Mouse (Mus musculus) E14TG2a.4 (cell line): Measurements from ENCODE around the gene Hps6.
A peak's percentile ranks its signal among the peaks of the same experiment; 100 is the strongest.

Experiments used
- H3K27me3 ChIP-seq: 2 replicates; pipeline ENCODE4 v1.6.1; 2014; ENCODE audit warnings: low read length, control low read depth; ENCODE audit not compliant: insufficient read depth
- H3K36me3 ChIP-seq: 2 replicates; pipeline ENCODE4 v1.6.1; 2014; ENCODE audit warnings: low read length, control low read depth; ENCODE audit not compliant: insufficient read depth
- H3K4me1 ChIP-seq: replicated peaks from 2 replicates; pipeline ENCODE4 v1.6.1; 2014; ENCODE audit warnings: low read depth, low read length, control low read depth
- H3K4me3 ChIP-seq: replicated peaks from 2 replicates; pipeline ENCODE4 v1.5.1; 2014; ENCODE audit warnings: mild to moderate bottlenecking, low read length
- H3K9me3 ChIP-seq: 2 replicates; pipeline ENCODE4 v1.6.1; 2014; ENCODE audit warnings: low read length, control low read depth
- CTCF ChIP-seq: conservative IDR thresholded peaks from 2 replicates; pipeline ENCODE4 v1.5.1; 2014; ENCODE audit warnings: low read length
- NANOG ChIP-seq: IDR thresholded peaks from 2 replicates; pipeline ENCODE4 v1.6.1; 2014; ENCODE audit warnings: borderline replicate concordance, low read length, mixed read lengths
- POU5F1 ChIP-seq: IDR thresholded peaks from 2 replicates; pipeline ENCODE4 v1.6.1; 2014; ENCODE audit warnings: low read length, borderline replicate concordance

Hps6 gene

DNA sequence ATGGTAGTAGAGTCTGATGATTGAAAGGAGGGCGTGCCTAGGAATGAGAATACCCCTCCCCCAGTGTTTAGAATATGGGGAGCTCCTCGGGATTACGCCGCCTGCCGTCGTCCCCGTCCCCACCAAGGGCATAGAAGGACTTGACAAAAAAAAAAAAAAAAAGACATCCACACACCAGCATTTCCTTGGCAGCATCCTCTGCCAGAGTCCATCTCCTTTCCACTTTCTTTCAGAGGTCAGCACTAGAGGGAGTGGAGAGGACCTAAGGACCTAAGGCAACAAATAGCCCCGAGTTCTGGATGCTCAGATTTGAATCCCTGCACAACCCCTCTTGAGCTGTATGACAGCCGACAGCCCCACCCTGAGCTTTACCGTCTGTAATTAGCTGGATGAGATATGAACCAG, 43.3 kb downstream of the Hps6 start:
- Histone ChIP-seq H3K9me3 (no peaks in the 10 kb centered on the region), H3K4me1 (peaks cover 66% of the 10 kb centered on the region), H3K4me3 (peak overlapping the region; percentile 91), H3K36me3 (peaks cover 2% of the 10 kb centered on the region), H3K27me3 (no peaks in the 10 kb centered on the region)
- TF ChIP-seq POU5F1 (no peak), CTCF (0 out of 2 replicates have a peak, but pooled peaks have one; percentile 8)

DNA sequence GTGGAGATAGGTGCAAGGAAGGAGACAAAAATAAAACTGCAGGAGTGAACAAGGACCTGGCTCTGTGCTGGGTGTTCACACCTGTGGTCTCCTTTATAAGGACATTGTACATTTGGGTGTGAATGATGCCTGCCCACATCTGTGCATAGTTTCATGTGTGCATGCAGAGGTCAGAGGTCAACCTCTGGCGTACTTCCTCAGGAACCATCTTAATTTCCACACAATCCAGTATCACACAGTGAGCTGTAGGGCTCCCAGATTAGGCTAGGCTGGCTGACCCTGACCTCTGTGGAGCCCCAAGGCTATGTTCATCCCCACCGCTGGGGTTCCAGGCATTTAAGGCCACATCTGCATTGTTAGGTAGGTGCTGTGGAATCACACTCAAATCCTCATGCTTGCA, 44.1 kb downstream of the Hps6 start:
- H3K36me3 ChIP-seq, result no peaks in the 10 kb centered on the region
- TF ChIP-seq NANOG (no peak), CTCF (no peak), POU5F1 (no peak)
- H3K4me1 ChIP-seq, result peaks cover 60% of the 10 kb centered on the region
- peak overlapping the region; percentile 91 for H3K4me3 ChIP-seq
- no peaks in the 10 kb centered on the region for H3K9me3 ChIP-seq
- H3K27me3 ChIP-seq, result no peaks in the 10 kb centered on the region

DNA sequence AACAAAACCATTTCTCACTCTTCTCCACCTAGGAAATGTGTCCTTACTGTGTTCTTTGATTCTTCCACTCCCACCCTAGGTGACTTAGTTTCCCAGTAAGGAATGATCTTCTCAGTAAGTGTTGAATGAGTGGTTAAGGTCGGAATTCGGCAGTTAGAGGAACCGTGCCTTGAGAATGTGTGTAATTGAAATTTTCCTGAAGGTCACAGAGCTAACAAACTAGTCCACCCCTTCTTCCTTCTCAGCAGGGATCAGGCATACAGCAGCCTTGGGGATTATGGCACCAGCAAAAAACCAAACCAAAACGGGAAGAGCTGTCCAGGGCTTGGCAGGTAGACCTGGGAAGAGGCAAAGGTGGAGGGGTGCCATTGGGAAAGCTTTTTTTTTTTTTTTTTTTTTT, 45.8 kb downstream of the Hps6 start:
- Histone ChIP-seq H3K27me3 (no peaks in the 10 kb centered on the region), H3K4me3 (no peak overlapping the region), H3K9me3 (no peaks in the 10 kb centered on the region), H3K36me3 (no peaks in the 10 kb centered on the region), H3K4me1 (peaks cover 43% of the 10 kb centered on the region)
- TF ChIP-seq POU5F1 (no peak), CTCF (no peak), NANOG (no peak; the same call in 1 of the 2 replicates)

DNA sequence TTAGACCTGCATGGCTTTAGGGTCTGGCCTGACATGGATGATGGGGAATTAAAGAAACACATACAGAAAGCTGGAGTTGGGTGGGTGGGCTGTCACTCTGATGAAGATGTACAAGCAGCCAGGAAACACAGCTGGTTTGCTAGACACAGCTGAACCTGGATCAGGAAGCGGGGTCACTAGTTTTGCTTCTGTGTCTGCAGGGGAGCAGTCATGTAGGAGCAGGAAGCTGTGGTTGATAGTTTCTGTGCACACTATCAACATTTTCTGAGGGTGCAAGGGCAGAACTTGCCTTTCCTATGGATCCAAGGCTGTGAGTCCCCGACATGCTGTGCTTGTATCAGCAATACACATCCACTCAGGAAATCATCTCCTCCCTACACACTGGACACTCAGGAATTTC, 47.2 kb downstream of the Hps6 start:
- no peaks in the 10 kb centered on the region for H3K27me3 ChIP-seq
- no peaks in the 10 kb centered on the region for H3K36me3 ChIP-seq
- no peak overlapping the region for H3K4me3 ChIP-seq
- TF ChIP-seq NANOG (no peak), POU5F1 (no peak), CTCF (no peak)
- H3K4me1 ChIP-seq, result peaks cover 41% of the 10 kb centered on the region
- no peaks in the 10 kb centered on the region for H3K9me3 ChIP-seq
